Mouse (Mus musculus): ENCODE results near the gene Cacna2d2.

Gene Cacna2d2

DNA sequence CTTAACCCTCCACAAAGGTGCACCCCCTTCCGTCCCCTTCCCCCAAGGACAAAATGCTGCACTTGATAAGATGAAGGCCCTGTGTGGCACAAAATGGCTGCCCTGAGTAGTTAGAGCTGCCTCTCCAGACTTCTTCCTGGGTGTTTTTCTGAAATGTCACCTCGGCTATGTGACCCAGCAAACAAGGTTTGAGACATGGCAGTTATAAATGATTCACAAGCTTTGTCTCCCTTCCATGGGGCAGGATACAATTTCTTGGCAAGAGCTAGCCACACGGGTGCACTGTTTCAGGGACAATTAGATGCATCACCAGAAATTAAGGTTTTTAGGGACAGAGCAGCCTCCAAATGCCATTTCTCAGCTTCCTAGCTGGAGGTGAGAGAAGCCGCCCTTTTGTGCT is 141.0 kb downstream of the Cacna2d2 start:
- DNase-seq (ENCODE audit: low spot score): no peak

GRCm38 (mm10) chr9:107541005-107541404 is 141.6 kb downstream of the Cacna2d2 start:
- DNase-seq (ENCODE audit: low spot score): no peak

- peak; percentile 95 for DNase-seq (ENCODE audit: low spot score)
Observed at GRCm38 (mm10) chr9:107541474-107542351, 142.3 kb downstream of the Cacna2d2 start, which contains the start of the genes Cyb561d2 and Nprl2. TSS of gene Cyb561d2 (minus strand) at chr9:107542193. TSS of gene Nprl2 (plus strand) at chr9:107542226.

DNA sequence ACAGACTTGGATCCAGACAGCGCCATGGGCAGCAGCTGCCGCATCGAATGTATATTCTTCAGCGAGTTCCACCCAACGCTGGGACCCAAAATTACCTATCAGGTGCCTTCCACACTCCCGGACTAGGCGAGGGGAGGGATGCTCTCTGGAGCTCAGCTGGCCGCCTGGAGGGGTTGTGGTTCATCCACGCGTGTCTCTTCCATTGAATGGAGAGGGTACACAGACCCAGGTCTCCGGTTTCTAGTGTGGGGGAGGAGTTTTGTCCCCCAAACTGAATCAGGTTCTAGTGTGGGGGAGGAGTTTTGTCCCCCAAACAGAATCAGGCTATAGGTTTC is 142.9 kb downstream of the Cacna2d2 start:
- DNase-seq (ENCODE audit: low spot score): no peak

DNA sequence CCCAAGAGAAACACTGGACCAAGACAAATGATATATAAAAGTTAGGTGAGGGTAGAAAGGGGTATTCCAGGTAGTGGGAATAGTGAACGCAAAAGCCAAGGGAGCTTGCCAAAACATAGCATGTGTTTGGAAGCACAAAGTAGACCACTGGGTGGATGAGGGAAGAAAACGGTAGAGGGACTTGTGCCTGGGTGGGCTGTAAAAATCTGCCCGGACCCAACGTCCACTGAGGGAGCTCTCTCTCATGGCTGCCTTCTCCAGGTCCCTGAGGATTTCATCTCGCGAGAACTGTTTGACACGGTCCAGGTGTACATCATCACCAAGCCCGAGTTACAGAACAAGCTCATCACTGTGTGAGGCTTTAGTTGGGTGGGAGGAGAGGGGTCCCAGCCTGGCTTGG is 143.3 kb downstream of the Cacna2d2 start:
- DNase-seq (ENCODE audit: low spot score): no peak

DNA sequence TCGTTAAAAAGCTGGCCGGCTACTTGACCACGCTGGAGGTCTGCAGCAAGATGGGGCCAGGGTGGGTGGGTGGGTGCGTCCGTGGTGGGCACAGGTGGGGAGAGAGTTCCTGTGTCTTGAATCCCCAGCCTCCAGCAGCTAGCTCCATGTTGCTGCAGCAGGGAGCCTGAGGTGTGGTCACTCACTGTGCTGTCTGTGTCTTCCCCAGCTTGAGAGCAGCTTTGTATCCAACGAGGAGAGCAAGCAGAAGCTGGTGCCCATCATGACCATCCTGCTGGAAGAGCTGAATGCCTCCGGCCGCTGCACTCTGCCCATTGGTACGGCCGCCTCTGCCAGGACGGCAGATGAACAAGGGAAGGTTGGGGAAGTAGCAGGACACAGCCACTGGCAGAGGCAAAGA is 143.9 kb downstream of the Cacna2d2 start:
- no peak for DNase-seq (ENCODE audit: low spot score)

DNA sequence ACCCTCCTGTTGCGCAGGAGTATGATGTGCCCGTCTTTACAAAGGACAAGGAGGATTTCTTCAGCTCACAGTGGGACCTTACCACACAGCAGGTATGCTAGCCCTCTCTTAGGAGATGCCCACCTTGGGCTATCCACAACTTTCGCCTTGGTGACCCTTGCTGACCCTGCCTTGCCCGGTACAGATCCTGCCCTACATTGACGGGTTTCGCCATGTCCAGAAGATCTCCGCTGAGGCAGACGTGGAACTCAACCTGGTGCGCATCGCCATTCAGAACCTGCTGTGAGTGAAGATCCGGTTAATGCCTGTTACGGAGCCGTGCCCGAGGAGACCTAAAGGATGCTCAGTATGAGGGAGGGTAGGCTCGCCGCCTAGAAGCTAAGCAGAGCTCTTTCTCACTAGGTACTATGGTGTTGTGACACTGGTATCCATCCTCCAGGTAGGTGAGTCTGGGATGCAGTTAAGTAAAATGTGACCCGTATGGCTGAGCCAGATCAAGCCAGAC is 144.8 kb downstream of the Cacna2d2 start:
- DNase-seq (ENCODE audit: low spot score): no peak

DNA sequence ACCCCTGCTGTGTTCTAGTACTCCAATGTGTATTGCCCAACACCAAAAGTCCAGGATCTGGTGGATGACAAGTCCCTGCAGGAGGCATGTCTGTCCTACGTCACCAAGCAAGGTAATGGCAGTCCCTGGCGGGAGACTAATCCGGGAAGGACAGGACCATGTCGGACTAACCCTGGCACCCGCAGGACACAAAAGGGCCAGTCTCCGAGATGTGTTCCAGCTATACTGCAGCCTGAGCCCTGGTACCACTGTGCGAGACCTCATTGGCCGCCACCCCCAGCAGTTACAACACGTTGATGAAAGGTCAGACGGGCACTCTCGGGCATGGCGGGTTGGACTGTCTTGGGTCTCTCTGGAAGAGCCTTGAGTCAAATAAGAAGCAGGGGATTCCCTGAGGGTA is 145.3 kb downstream of the Cacna2d2 start:
- no peak for DNase-seq (ENCODE audit: low spot score)

GRCm38 (mm10) chr9:107545199-107545598 is 145.8 kb downstream of the Cacna2d2 start:
- no peak for DNase-seq (ENCODE audit: low spot score)

DNA sequence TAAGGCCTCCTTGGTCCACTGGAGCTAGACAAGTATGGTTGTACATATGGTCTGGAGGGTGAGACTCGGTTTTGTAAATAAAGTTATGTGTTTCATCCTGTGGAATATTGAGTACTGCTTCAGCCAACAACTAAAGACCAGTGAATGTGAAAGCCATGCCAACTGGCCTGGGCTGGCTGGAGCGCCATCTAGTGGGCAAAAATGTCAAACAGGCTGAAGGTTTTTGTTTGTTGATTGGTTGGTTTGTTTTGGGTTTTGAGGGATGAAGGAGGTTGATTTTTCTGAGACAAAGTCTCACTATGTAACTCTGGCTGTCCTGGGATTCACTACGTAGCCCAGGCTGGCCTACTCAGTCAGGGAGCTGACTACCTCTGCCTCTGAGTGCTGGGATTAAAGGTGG is 146.2 kb downstream of the Cacna2d2 start:
- peak; percentile 87 for DNase-seq (ENCODE audit: low spot score)

DNA sequence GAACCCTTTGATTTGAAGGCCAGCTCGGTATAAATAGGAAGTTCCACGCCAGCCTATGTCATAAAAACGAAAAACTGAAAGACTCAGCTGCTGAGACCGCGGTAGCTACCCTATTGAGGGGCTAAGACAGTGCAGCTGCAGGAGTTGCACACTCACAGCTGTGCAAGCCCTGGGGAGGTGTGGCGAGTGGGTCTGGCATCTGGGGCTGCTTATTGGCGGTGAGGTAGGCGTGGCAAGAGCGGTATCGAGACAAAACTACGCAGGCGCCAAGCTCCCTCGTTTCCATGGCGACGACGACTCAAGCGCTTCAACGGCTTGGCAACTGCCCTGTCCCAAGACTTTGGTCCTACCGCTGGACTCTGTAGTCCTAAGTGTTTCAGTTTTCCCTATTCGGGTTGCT is 147.6 kb downstream of the Cacna2d2 start, which contains the start of gene Zmynd10:
TSS of gene Zmynd10 (plus strand) at position 273 of the 400 bp plus-strand sequence.
- peak; percentile 95 for DNase-seq (ENCODE audit: low spot score)

DNA sequence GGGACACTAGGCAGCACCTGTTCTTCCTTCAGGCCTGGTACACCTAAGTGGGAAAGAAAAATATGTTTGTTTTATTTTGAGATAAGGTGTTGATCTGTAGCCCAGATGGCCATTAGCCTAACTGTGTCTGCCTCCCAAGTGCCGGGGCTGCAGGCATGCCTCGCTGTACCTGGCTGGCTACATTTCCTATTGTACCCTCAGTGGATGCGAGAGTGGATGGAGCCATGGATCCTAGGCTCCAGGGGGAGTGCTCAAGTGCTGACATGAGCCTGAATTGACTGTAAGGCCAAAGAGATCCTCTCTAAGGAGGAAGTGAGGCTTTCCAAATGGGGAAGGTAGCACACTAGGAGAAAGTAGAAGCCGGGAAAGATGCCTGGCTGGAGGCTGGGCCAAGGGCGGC is 148.5 kb downstream of the Cacna2d2 start:
- no peak for DNase-seq (ENCODE audit: low spot score)

- no peak for DNase-seq (ENCODE audit: low spot score)
Observed at GRCm38 (mm10) chr9:107548820-107549219, 149.4 kb downstream of the Cacna2d2 start.

GRCm38 (mm10) chr9:107549297-107550074 is 150.1 kb downstream of the Cacna2d2 start:
- no peak for DNase-seq (ENCODE audit: low spot score)

- no peak for DNase-seq (ENCODE audit: low spot score)
Observed at GRCm38 (mm10) chr9:107550491-107551116, 151.2 kb downstream of the Cacna2d2 start.

DNA sequence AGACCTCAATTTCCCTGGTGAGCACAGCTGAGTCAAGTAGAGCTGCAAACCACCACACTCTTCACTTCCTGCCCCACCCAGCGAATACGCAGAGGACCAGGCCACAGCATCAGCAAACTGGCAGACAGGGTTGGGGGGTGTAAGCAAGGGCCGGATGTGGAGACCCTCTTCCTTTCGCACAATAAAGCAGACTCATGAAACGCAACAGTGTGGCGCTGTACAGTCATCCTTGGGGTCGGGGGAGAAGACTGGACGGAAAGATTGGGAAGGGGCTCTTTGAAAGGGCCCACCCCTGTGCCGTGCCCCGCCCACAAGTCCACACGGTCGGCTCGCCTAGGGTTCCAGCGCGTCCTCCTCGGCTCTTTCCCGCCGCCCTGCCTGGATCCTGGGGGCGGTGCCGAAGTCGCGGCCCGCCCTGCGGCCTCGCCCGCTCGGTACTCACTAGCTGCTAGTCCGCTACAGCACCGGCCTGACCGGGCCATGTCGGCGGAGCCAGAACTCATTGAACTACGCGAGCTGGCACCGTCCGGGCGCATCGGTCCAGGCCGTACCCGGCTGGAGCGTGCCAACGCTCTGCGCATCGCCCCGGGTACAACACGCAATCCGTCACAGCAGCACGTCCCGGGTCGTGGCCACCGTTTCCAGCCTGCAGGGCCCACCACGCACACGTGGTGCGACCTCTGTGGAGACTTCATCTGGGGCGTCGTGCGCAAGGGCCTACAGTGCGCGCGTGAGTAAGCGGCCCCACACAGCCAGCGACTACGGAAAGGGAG is 151.9 kb downstream of the Cacna2d2 start, which contains the start of gene Rassf1:
TSS of gene Rassf1 (plus strand) at position 439 of the 773 bp plus-strand sequence.
- DNase-seq (ENCODE audit: low spot score): peak; percentile 62

DNA sequence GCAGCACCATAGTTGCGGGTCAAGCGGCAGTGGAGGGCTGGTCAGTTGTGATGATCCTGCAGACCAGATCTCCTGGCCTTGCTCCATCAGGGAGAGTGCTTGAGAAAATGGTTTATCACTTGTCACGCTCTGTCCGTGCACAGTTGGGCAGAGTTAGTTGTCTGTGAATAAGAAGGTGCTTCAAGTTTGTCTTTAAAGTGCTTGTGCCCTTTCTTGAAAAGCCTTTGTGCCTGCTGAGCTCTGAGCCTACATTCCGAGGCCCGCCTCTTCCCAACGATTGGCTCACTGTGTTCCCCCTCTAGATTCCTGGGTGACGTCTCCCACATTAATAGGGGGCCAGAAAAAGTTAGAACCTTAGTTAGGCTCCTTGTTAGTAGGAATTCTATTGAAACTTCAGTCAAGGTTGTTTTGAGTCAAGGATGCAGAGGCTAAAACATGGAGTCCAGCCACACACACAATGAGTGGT is 152.5 kb downstream of the Cacna2d2 start:
- DNase-seq (ENCODE audit: low spot score): no peak

DNA sequence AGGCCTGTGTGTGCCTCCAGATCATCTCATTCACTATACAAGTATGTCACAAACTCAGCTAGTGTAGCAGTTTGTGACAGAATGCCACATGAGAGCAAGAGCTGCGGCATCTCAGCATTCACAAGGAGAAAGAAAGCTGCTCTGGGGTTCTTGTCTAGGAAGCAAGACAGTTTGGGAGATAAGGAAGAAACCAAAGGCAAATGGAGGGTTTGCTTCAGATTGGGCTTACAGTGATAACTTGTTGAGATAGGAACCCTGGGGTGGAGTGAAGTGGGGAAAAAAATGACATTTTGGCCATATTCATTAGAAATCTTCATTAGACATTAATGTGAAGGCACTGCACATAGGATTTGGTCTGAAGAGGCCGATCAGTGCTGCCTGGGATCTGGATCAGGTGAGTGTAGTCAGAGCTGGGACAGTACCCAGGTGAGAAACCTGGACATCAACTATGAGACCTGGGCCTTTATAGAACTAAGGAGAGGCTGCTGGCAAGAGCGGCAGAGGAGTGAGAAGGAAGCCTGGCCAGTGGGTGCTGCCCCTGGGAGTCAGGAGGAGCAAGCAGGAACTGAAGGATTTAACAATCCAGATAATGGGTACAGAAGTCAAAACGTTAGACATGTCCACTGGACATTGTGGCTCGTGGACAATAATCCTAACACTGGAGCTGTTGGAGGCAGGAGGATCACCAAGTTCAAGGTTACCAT is 153.4 kb downstream of the Cacna2d2 start:
- DNase-seq (ENCODE audit: low spot score): no peak

GRCm38 (mm10) chr9:107553541-107554318 is 154.3 kb downstream of the Cacna2d2 start:
- no peak for DNase-seq (ENCODE audit: low spot score)

DNA sequence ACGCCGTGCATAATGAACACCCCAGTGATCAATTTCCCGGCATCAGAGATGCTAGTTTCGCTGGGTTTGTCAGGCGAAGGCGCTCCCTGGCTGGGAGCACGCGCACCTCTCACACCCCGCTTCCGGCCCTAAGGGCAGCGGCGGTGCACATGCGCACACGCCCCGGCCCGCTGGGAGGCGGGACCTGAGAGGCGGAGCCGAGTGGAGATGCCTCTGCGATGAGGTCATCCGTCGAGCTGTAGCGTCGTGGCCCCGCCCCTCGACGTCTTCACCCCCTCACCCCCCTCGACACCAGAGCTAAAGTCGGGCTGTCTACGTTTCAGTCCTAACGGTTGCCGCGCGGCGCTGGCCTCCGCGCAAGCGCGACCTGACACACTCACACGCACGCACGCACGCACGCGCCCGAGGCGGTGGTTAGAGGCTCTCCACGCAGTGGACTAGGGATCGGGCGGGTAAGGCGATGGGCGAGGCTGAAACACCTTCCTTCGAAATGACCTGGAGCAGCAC is 155.0 kb downstream of the Cacna2d2 start:
- DNase-seq (ENCODE audit: low spot score): peak; percentile 99
